Mouse (Mus musculus) lung, adult 2 months (tissue): ENCODE measurements around the gene Asic3.

Experiments used
- CTCF ChIP-seq: fragments of 200-500 bp; IDR thresholded peaks from 2 replicates; pipeline ENCODE4 v1.5.1; 2011; ENCODE audit warnings: mild to moderate bottlenecking, low read length, control low read depth; ENCODE audit not compliant: insufficient read depth
- POLR2A ChIP-seq: fragments of 200-500 bp; IDR thresholded peaks from 2 replicates; pipeline ENCODE4 v1.6.1; 2011; ENCODE audit warnings: low read depth, mild to moderate bottlenecking, control low read depth, low read length, borderline replicate concordance; ENCODE audit errors: extremely low read depth

DNA sequence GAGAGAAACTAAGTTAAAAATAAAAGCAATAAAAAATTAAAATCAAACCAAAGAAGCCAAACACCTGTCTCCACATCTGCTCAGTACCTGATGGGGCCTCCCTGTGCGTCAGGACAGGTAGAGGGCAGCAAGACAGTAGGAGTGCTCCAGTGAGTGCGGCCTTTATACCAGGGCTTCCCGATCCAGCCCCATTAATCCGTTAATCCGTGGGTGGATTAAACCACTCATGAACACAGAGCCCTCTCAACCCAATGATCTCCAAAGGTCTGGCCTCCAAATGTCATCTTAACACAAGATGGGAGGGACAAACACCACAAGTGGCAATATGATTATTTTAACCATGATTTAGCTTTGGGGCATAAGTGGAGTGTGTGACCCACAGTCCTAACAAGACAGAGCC, 39.4 kb upstream of the Asic3 start:
- no peak for TF ChIP-seq CTCF
- TF ChIP-seq POLR2A = no peak
